Mouse (Mus musculus) limb, embryonic 14.5 days (tissue): ENCODE results near the gene Nfkbid. TPM values are rescaled to one million over a fixed set of nuclear protein-coding genes. Genes with fewer than 3 reads are reported as not detected.

ENCODE experiments used
- ATAC-seq: fragments of 200-750 bp; cut with Nextera tagmentation; 2 replicates; pipeline ENCODE4 v1.8.0; 2017; ENCODE audit warnings: low read depth, moderate number of reproducible peaks, moderate TSS enrichment; ENCODE audit not compliant: low FRiP score
- DNase-seq: peaks from one replicate; pipeline ENCODE4 v3.0.0-alpha.2; 2015; ENCODE audit warnings: low spot score
- H3K27ac ChIP-seq: fragments of 300-500 bp; sonication (generic); replicated peaks from 2 replicates; pipeline ENCODE4 v1.5.1; 2014; ENCODE audit warnings: low read depth, mild to moderate bottlenecking, low read length, moderate library complexity, mixed read lengths
- H3K27me3 ChIP-seq: fragments of 300-500 bp; sonication (generic); 2 replicates; pipeline ENCODE4 v1.6.1; 2014; ENCODE audit warnings: low read length, mixed read lengths; ENCODE audit not compliant: control insufficient read depth, insufficient read depth
- H3K36me3 ChIP-seq: fragments of 300-500 bp; sonication (generic); 2 replicates; pipeline ENCODE4 v1.6.1; 2014; ENCODE audit warnings: mild to moderate bottlenecking, low read length, moderate library complexity, mixed read lengths; ENCODE audit not compliant: control insufficient read depth, insufficient read depth
- H3K4me1 ChIP-seq: fragments of 300-500 bp; sonication (generic); 2 replicates; pipeline ENCODE4 v1.6.1; 2014; ENCODE audit warnings: antibody characterized with exemption, low read length, mixed read lengths; ENCODE audit not compliant: control insufficient read depth, insufficient read depth
- H3K4me2 ChIP-seq: fragments of 300-500 bp; sonication (generic); replicated peaks from 2 replicates; pipeline ENCODE4 v1.6.1; 2014; ENCODE audit warnings: low read depth, mild to moderate bottlenecking, low read length, moderate library complexity; ENCODE audit not compliant: severe bottlenecking
- H3K4me3 ChIP-seq: fragments of 300-500 bp; sonication (generic); replicated peaks from 2 replicates; pipeline ENCODE4 v1.5.1; 2014; ENCODE audit warnings: low read length
- H3K9ac ChIP-seq: fragments of 300-500 bp; sonication (generic); 2 replicates; pipeline ENCODE4 v1.6.1; 2014; ENCODE audit warnings: mild to moderate bottlenecking, low read depth, low read length, moderate library complexity; ENCODE audit not compliant: severe bottlenecking
- H3K9me3 ChIP-seq: fragments of 300-500 bp; sonication (generic); 2 replicates; pipeline ENCODE4 v1.6.1; 2016; ENCODE audit warnings: low read length; ENCODE audit not compliant: control insufficient read depth
- POLR2A ChIP-seq: fragments of 200-500 bp; IDR thresholded peaks from 2 replicates; pipeline ENCODE4 v1.8.0; 2012; ENCODE audit warnings: inconsistent platforms, mild to moderate bottlenecking, moderate library complexity, borderline replicate concordance; ENCODE audit not compliant: insufficient read depth, insufficient read length; ENCODE audit errors: extremely low read depth
- WGBS: fragments of 180-500 bp; shearing (Covaris S2); extraction: QIAGEN DNeasy Blood & Tissue Kit; methylation state at CpG from one replicate; pipeline ENCODE4 v1.1.7; 2014; 5-methylcytosine and 5-hydroxymethylcytosine counted together
- polyA plus RNA-seq, 2 experiments: library from polyadenylated mRNA; depleted of rRNA in 1 of 2; stranded (reverse) in 1 of 2; unstranded in 1 of 2; fragments of >200 nt; fragmentation: Nextera tagmentation in 1 of 2; extraction: Ambion mirVana in 1 of 2; gene quantifications; 2 replicates each; pipeline versions ENCODE4 v1.2.1 to v1.2.3; 2012 to 2014

The Nfkbid gene
- polyA plus RNA-seq, 2 experiments, result 2.2 to 3.0 TPM

DNA sequence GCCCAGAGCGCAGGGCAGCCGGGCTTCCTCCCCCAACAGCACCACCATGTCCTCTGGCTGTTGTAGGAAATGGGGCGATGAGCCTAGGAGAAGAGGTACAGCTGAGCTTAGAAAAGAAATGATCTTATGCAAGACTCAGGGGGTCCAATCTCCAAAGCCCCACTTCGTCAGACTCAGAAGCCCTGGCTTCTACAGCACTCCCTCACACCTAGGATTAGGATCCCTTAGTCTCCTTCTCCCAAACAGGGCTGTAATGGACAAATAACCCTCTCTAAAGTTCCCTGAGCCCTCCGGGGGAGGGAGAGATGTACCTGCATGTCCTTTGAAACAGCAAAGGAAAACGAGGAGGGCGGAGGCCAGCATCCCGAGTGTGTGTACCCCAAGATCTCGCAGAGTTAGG, 35.0 kb downstream of the Nfkbid start:
- WGBS, result 1% methylated on average over 9 of the region's 9 CpGs
- DNase-seq (no peak), ATAC-seq (no peak)
- Histone ChIP-seq H3K4me2 (0 out of 2 replicates have a peak overlapping the region, but pooled peaks have one; percentile 21), H3K36me3 (no peaks in the 10 kb centered on the region), H3K4me1 (0 out of 2 replicates have a peak, but pooled peaks cover 4% of the 10 kb centered on the region), H3K9me3 (peaks cover 6% of the 10 kb centered on the region; the same call in 1 of the 2 replicates), H3K27ac (no peak overlapping the region), H3K4me3 (no peak overlapping the region), H3K9ac (no peak overlapping the region), H3K27me3 (peaks cover 90% of the 10 kb centered on the region)
- TF ChIP-seq POLR2A, result no peak

DNA sequence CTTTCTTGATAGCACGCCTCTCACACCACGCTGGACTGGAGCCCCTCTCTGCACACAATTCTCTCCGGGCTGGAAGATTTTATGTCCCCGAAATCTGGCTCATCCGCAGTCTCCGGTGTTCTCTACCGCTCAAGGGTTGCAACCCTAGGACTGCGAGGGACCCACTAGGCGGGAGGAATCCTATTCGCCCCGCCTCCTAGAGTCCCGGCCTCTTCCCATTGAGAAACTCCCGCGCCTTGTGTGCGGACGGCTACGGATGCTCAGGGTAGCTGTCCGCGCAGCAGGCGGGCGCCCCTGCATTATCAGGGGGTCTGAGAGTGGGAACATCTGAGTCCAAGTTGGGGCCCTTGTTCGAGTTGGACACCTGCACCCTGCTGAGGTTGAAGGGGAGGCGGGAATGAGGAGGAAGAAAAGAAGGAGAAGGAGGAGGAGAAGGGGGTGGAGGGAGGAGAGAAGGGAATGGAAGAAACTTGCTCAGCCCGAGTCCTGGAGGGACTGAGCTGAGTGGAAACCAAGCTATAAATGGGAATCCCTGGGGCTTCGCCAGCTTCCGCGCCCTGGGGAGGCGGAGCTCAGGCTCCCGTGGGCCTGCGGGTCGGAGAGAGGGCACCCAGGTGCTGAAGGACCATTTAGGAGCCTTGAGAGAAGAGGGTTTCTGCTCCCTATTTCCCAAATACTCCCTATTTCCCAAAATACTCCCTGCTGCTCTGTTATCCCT, 35.5 kb downstream of the Nfkbid start:
- H3K9ac ChIP-seq, result no peak overlapping the region
- H3K36me3 ChIP-seq, result no peaks in the 10 kb centered on the region
- peak overlapping the region; percentile 21 for H3K4me2 ChIP-seq
- H3K4me3 ChIP-seq, result peak overlapping the region; percentile 1; the same call in 1 of the 2 replicates
- DNase-seq, result peak; percentile 15
- peaks cover 95% of the 10 kb centered on the region for H3K27me3 ChIP-seq
- 0 out of 2 replicates have a peak, but pooled peaks cover 4% of the 10 kb centered on the region for H3K4me1 ChIP-seq
- WGBS, result 2% methylated on average over 31 of the region's 31 CpGs
- H3K9me3 ChIP-seq, result peaks cover 6% of the 10 kb centered on the region; the same call in 1 of the 2 replicates
- ATAC-seq, result no peak
- no peak overlapping the region for H3K27ac ChIP-seq
- TF ChIP-seq POLR2A, result no peak

DNA sequence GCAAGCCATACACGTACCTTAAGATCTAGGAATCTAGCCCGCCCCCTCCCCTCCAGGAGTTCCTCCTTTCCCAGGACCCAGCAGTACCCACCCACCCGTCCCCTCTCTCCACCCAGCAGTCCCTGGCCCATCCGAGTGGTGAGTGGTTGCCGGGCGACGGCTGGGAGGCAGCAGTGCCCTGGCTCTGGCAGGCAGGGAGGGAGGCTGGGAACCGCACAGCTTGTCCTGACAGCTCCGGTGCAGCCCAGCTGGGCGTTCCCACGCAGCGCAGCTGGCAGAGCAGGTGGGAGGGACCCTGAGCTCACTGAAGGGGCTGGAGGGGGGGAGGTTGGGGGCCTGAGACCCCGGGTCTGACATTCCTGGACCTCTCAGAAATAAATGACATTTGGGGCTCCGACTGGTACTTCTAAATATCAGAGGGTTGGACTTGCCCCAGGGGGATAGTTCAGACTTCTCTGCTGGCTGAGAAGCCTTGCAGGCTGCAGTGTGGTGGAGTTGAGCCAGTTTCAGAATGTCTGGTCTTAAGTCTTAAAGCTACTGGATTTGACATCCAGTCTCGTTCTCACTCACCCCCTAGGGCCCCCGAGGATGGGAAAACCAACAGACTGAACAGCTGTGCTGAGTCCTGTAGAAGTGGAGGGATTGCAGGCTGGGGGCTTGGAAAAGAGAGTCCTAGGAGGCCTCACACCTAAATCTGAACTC, 36.2 kb downstream of the Nfkbid start, which contains the start of the genes Kirrel2 and Nphs1:
Gene Kirrel2, minus strand, starts transcription at position 62 of the 702 bp plus-strand sequence.
Gene Nphs1, plus strand, starts transcription at position 687 of the 702 bp plus-strand sequence.
- WGBS, result 1% methylated on average over 16 of the region's 16 CpGs
- ATAC-seq, result peak; percentile 60; the same call in 1 of the 2 replicates
- 0 out of 2 replicates have a peak, but pooled peaks cover 4% of the 10 kb centered on the region for H3K4me1 ChIP-seq
- H3K9ac ChIP-seq, result no peak within 1 kb of the TSS
- H3K4me2 ChIP-seq, result peak within 1 kb of the TSS; percentile 21
- H3K27me3 ChIP-seq, result peaks cover 96% of the 10 kb centered on the region
- H3K27ac ChIP-seq, result no peak within 1 kb of the TSS
- TF ChIP-seq POLR2A, result no peak
- peak; percentile 22 for DNase-seq
- H3K36me3 ChIP-seq, result no peaks in the 10 kb centered on the region
- peak within 1 kb of the TSS; percentile 1; the same call in 1 of the 2 replicates for H3K4me3 ChIP-seq
- peaks cover 6% of the 10 kb centered on the region; the same call in 1 of the 2 replicates for H3K9me3 ChIP-seq

DNA sequence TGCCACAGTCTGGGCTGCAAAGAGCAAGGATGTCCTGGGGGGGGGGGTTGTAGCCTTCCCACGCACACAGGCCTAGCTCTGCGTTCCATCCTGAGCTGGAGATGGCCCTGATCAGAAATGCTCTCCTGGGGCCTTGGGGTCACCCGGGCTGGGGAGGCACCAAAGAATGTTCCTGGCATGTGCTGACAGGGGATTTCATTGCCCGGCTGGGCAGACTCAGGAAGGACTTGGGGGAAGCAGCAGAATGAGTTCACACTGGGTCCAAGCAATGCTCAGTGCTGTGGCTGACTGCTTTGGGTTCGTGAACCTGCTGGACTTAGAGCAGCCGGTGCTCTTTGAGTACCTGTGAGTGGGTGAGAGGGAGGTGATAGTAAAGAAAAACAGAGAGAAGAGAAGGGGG, 38.0 kb downstream of the Nfkbid start:
- DNase-seq (no peak), ATAC-seq (no peak)
- WGBS, result 40% methylated on average over 6 of the region's 6 CpGs
- no peak for TF ChIP-seq POLR2A
- H3K27me3 ChIP-seq, result peaks cover 90% of the 10 kb centered on the region
- H3K36me3 ChIP-seq, result no peaks in the 10 kb centered on the region
- H3K4me1 ChIP-seq, result 0 out of 2 replicates have a peak, but pooled peaks cover 4% of the 10 kb centered on the region
- H3K9me3 ChIP-seq, result peaks cover 6% of the 10 kb centered on the region; the same call in 1 of the 2 replicates
- H3K27ac ChIP-seq, result no peak overlapping the region
- H3K9ac ChIP-seq, result no peak overlapping the region
- H3K4me3 ChIP-seq, result no peak overlapping the region
- H3K4me2 ChIP-seq, result no peak overlapping the region

DNA sequence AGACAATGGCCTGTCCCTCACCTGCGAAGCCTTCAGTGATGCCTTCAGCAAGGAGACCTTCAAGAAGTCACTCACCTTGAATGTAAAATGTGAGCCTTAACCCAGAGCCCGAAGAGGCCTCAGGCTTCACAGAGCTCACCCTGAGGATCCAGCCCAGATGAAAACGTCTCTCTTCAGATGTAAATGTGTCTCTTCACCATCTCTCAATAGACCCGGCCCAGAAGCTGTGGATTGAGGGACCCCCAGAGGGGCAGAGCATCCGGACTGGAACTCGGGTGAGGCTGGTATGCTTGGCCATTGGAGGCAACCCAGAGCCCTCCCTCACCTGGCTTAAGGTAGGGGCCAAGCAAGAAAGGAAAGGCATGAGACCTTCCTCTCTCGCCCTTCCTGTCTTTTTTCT, 42.0 kb downstream of the Nfkbid start:
- 24% methylated on average over 7 of the region's 7 CpGs for WGBS
- TF ChIP-seq POLR2A, result no peak
- no peak overlapping the region for H3K4me2 ChIP-seq
- ATAC-seq (no peak), DNase-seq (no peak)
- no peak overlapping the region for H3K9ac ChIP-seq
- no peaks in the 10 kb centered on the region for H3K4me1 ChIP-seq
- no peak overlapping the region for H3K27ac ChIP-seq
- H3K9me3 ChIP-seq, result no peaks in the 10 kb centered on the region
- H3K36me3 ChIP-seq, result no peaks in the 10 kb centered on the region
- peaks cover 87% of the 10 kb centered on the region for H3K27me3 ChIP-seq
- H3K4me3 ChIP-seq, result no peak overlapping the region
